Mouse (Mus musculus) brain, adult 2 months (tissue): Measurements from ENCODE around the gene Cdc42se2.

Source experiments
- DNase-seq: peaks from one replicate; pipeline ENCODE4 v3.0.0; 2011; ENCODE audit warnings: low read depth, low spot score

Gene Cdc42se2

GRCm38 (mm10) chr11:54787488-54788474 is at the start of gene Cdc42se2:
Gene Cdc42se2 (minus strand): TSS chr11:54787675.
- DNase-seq = peak; percentile 99

- no peak for DNase-seq
Observed at GRCm38 (mm10) chr11:54836106-54836505, 48.6 kb upstream of the Cdc42se2 start.

GRCm38 (mm10) chr11:54834596-54834995 is 47.1 kb upstream of the Cdc42se2 start:
- no peak for DNase-seq

GRCm38 (mm10) chr11:54833833-54834232 is 46.4 kb upstream of the Cdc42se2 start:
- peak; percentile 95 for DNase-seq

- DNase-seq = peak; percentile 47
Observed at GRCm38 (mm10) chr11:54826819-54827218, 39.3 kb upstream of the Cdc42se2 start.

GRCm38 (mm10) chr11:54825774-54826173 is 38.3 kb upstream of the Cdc42se2 start:
- no peak for DNase-seq

GRCm38 (mm10) chr11:54823467-54823866 is 36.0 kb upstream of the Cdc42se2 start:
- peak; percentile 85 for DNase-seq

- DNase-seq = no peak
Observed at GRCm38 (mm10) chr11:54819489-54819888, 32.0 kb upstream of the Cdc42se2 start.

- no peak for DNase-seq
Observed at GRCm38 (mm10) chr11:54817449-54817848, 30.0 kb upstream of the Cdc42se2 start.

- DNase-seq = no peak
Observed at GRCm38 (mm10) chr11:54815659-54816058, 28.2 kb upstream of the Cdc42se2 start.

GRCm38 (mm10) chr11:54812812-54813516 is 25.5 kb upstream of the Cdc42se2 start:
- DNase-seq = peak; percentile 87

GRCm38 (mm10) chr11:54812314-54812713 is 24.8 kb upstream of the Cdc42se2 start:
- DNase-seq = no peak

GRCm38 (mm10) chr11:54811054-54811453 is 23.6 kb upstream of the Cdc42se2 start:
- DNase-seq = no peak

- no peak for DNase-seq
Observed at GRCm38 (mm10) chr11:54809582-54809981, 22.1 kb upstream of the Cdc42se2 start.

- no peak for DNase-seq
Observed at GRCm38 (mm10) chr11:54808177-54808576, 20.7 kb upstream of the Cdc42se2 start.

- no peak for DNase-seq
Observed at GRCm38 (mm10) chr11:54807669-54808068, 20.2 kb upstream of the Cdc42se2 start.

- no peak for DNase-seq
Observed at GRCm38 (mm10) chr11:54806891-54807290, 19.4 kb upstream of the Cdc42se2 start.

- DNase-seq = peak; percentile 94
Observed at GRCm38 (mm10) chr11:54805196-54805595, 17.7 kb upstream of the Cdc42se2 start.

GRCm38 (mm10) chr11:54802621-54803020 is 15.1 kb upstream of the Cdc42se2 start:
- DNase-seq = no peak

- DNase-seq = peak; percentile 62
Observed at GRCm38 (mm10) chr11:54801791-54802558, 14.5 kb upstream of the Cdc42se2 start.

- DNase-seq = no peak
Observed at GRCm38 (mm10) chr11:54796551-54796950, 9.1 kb upstream of the Cdc42se2 start.

- DNase-seq = no peak
Observed at GRCm38 (mm10) chr11:54794678-54795077, 7.2 kb upstream of the Cdc42se2 start.
